Mouse (Mus musculus) lung, adult 18-20 months (tissue): ENCODE data around the gene Foxr2.

ENCODE experiments used
- DNase-seq, 2 experiments: peaks; one replicate each; pipeline ENCODE4 v3.0.0; 2022; ENCODE audit warnings: mixed read lengths in 2 of 2

Gene Foxr2

DNA sequence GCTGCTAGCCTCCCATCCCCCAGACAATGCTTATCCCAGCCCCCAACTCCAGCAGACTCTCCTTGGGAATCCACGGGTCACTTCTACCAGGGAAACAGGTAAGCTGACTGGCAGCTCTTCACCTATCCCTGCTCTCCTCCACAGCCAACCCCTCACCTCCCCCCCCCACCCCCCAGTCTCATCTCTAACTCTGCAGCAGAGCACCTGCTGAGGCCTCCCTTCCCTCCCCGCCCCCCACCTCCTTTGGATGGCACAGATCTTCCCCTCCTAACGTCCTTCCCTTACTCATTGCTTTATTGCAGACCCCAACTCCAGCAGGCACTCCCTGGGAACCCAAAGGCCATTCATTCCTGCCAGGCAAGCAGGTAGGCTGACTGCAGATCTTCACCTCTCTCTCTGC is at the start of gene Foxr2:
Foxr2 (plus strand) TSS at position 301 of the 400 bp plus-strand sequence.
- no peak for DNase-seq

DNA sequence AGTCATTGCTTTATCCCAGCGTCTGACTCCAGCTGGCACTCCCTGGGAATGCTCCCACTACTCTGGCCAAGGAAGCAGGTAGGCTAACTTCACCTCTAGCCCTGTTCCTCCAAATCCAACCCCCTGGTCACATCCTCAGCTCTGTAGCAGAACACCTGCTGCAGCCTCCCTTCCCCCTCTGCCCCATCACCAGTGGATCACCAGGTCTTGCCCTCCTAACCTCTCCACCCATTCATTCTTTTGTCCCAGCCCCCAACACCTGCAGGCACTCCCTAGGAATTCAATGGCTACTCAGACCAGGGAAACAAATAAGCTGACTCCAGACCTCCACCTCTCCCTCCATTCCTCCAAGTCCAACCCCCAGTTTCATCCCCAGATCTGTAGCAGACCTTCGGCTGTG is 427 bp downstream of the Foxr2 start:
- DNase-seq = no peak

DNA sequence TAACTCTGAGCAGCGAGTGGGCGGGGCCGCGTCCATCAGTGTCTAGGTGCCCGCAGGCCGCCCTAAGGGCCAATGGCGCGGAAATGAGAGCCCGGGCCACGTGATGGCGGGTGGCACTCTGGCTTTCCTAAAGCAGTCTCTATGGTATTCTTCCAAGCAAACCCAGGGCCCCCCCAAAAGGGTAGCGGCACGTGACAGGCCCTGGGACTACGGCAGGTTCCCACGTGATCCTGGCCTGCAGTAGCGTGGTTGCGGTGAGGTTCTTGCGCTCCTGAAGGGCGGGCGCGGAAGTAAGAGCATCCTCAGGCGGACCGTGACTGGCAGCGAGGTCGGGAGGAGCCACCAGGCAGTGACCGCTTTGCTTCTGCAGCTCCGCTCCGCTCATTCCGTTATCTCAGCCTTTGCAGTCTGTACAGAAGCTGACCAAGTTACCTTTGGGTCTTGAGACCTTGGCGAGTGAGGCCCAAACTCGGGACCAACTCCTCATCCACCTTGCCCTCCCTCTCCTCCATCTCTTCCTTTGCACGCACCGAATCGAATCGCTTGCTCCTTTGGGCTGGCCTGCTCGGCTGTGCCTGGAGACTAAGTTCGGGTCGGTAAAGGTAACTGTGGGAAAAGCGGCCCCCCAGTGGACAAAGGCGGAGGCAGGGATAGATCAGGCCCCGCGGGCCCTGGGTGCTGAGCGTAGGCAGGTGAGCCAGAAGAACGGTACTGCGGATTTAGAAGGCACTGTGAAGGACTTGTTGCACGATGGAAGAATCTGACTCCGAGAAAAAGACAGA is 21.3 kb downstream of the Foxr2 start, which contains the start of gene Rragb:
Rragb (plus strand) TSS at position 248 of the 782 bp plus-strand sequence.
- peak; percentile 86 to 87 for DNase-seq

DNA sequence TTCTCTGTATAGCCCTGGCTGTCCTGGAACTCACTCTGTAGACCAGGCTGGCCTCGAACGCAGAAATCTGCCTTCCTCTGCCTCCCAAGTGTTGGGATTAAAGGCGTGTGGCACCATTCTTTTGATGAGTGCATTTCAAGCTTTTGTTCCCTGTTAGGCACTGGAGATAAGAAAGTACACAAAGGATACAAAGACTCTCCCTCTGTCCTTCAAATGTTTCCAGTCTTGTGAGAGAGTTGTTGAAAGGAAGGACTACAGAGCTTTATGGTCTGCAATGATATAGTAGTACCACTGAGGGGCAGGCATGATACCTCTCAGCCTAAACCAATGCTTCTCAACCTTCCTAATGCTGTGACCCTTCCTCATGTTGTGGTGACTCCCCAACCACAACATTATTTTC is 24.1 kb downstream of the Foxr2 start:
- DNase-seq = no peak

DNA sequence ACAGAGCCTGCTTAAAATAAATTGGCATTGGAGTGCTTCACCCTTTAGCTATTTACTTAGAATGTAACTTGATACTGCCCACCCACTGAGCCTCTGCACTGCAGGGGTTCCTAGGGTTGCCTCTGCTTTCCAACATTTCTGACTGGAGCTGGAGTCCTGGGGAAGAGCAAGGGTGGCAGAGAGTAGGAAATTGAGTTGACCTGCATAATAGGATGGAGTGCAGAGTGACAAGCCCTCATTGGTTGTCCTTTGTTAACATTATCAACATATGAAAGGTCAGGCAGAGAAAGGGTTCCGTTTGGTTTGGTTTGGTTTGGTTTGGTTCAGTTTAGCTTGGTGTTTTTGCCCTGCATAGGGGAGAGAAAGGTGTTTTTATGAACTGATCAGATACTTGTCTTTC is 33.2 kb downstream of the Foxr2 start:
- DNase-seq = no peak

DNA sequence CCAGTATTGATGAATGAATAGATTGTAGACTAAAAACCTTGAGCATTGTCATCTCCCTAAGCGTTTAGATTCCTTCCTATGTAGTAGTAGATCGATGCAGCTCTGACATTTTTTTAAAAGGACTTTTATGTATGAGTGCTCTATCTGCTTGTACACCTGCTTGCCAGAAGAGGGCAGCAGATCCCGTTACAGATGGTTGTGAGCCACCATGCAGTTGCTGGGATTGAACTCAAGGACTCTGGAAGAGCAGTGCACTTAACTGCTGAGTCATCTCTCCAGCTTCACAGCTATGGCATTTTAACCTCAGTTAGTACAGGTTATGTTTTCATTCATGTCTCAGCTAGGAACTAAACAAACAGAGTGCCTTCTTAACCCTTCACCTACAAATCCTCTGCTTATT is 36.7 kb downstream of the Foxr2 start:
- DNase-seq = peak; percentile 3 to 4

DNA sequence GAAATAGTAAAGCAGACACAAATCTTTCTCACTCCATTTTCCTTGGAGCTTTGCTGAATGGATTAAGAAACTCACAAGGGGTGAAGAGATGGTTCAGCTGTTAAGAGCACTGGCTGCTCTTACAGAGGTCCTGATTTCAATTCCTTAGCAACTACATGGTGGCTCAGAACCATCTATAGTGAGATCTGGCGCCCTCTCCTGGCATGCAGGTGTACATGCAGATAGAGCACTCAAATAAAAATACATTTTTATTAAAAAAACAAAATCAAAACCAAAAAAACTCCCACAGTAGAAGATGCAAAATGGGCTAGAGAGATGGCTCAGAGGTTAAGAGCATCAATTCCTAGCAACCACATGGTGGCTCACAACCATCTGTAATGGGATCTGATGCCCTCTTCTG is 56.2 kb downstream of the Foxr2 start:
- DNase-seq = peak; percentile 1 to 3

DNA sequence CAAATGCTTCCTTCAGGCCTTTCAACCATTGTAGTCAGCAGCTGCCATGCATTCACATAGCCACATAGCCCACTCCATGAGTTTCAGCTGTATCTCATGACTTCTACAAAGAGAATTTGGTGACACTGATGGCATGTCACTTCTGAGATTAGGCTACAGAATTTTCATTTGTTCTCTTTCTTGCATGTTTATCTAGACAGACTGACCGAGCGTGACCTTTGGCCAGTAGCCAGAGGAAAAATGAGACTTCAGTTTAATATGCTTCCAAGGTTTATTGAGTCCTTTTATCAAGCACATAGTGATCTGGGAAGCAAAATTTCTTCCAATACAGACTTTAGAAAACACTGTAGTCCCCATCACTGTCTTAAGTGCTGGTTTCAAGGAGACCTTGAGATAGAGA is 63.6 kb downstream of the Foxr2 start:
- no peak for DNase-seq
